Mouse (Mus musculus) neural tube, embryonic 11.5 days (tissue): ENCODE measurements around the gene Hoxc8. TPM values are rescaled to one million over a fixed set of nuclear protein-coding genes. Genes with fewer than 3 reads are reported as not detected.

Source experiments
- ATAC-seq: fragments of 200-750 bp; cut with Nextera tagmentation; 2 replicates; pipeline ENCODE4 v1.8.0; 2017; ENCODE audit warnings: moderate number of reproducible peaks, mild to moderate bottlenecking, moderate TSS enrichment, moderate library complexity; ENCODE audit not compliant: insufficient read depth, low FRiP score, low TSS enrichment
- DNase-seq: peaks from one replicate; pipeline ENCODE4 v3.0.0-alpha.2; 2015; ENCODE audit warnings: low spot score
- H3K27ac ChIP-seq: fragments of 300-500 bp; sonication (generic); 2 replicates; pipeline ENCODE4 v1.5.1; 2014; ENCODE audit warnings: low read depth, mild to moderate bottlenecking, low read length
- H3K27me3 ChIP-seq: fragments of 300-500 bp; sonication (generic); 2 replicates; pipeline ENCODE4 v1.6.1; 2014; ENCODE audit warnings: mild to moderate bottlenecking, low read length, mixed read lengths; ENCODE audit not compliant: control insufficient read depth, insufficient read depth
- H3K36me3 ChIP-seq: fragments of 300-500 bp; sonication (generic); 2 replicates; pipeline ENCODE4 v1.6.1; 2014; ENCODE audit warnings: mild to moderate bottlenecking, low read length, moderate library complexity, mixed read lengths; ENCODE audit not compliant: control insufficient read depth, insufficient read depth
- H3K4me1 ChIP-seq: fragments of 300-500 bp; sonication (generic); 2 replicates; pipeline ENCODE4 v1.6.1; 2014; ENCODE audit warnings: low read length, mixed read lengths; ENCODE audit not compliant: control insufficient read depth, insufficient read depth
- H3K4me2 ChIP-seq: fragments of 300-500 bp; sonication (generic); 2 replicates; pipeline ENCODE4 v1.6.1; 2014; ENCODE audit warnings: low read depth, mild to moderate bottlenecking, moderate library complexity
- H3K4me3 ChIP-seq: fragments of 300-500 bp; sonication (generic); 2 replicates; pipeline ENCODE4 v1.5.1; 2014; ENCODE audit warnings: low read depth, low read length
- H3K9ac ChIP-seq: fragments of 300-500 bp; sonication (generic); 2 replicates; pipeline ENCODE4 v1.6.1; 2014; ENCODE audit warnings: mild to moderate bottlenecking, low read length
- H3K9me3 ChIP-seq: fragments of 300-500 bp; sonication (generic); 2 replicates; pipeline ENCODE4 v1.6.1; 2016; ENCODE audit warnings: low read length; ENCODE audit not compliant: control insufficient read depth
- WGBS: fragments of 180-500 bp; shearing (Covaris S2); extraction: QIAGEN DNeasy Blood & Tissue Kit; methylation state at CpG from one replicate; pipeline ENCODE4 v1.1.7; 2014; 5-methylcytosine and 5-hydroxymethylcytosine counted together
- polyA plus RNA-seq: library from polyadenylated mRNA; unstranded; fragments of >200 nt; fragmentation: Nextera tagmentation; extraction: Ambion mirVana; gene quantifications from 2 replicates; pipeline ENCODE4 v1.2.1, GENCODE M21; 2014

Gene Hoxc8
- polyA plus RNA-seq, 1 experiment from 2014 or later = 63.7 TPM

GRCm38 (mm10) chr15:102969296-102969695, 21.1 kb upstream of the Hoxc8 start:
- Histone ChIP-seq H3K27me3 (peaks cover 83% of the 10 kb centered on the region), H3K27ac (no peak overlapping the region), H3K9me3 (no peaks in the 10 kb centered on the region), H3K4me1 (no peaks in the 10 kb centered on the region), H3K4me2 (peak overlapping the region; percentile 90), H3K36me3 (no peaks in the 10 kb centered on the region), H3K9ac (peak overlapping the region; percentile 90), H3K4me3 (peak overlapping the region; percentile 95)
- 23% methylated on average over 1 of the region's 1 CpGs for WGBS
- DNase-seq (no peak), ATAC-seq (no peak)

GRCm38 (mm10) chr15:102970740-102971139, 19.7 kb upstream of the Hoxc8 start:
- Histone ChIP-seq H3K9ac (peak overlapping the region; percentile 100), H3K4me1 (no peaks in the 10 kb centered on the region), H3K4me2 (peak overlapping the region; percentile 90), H3K4me3 (peak overlapping the region; percentile 95), H3K36me3 (no peaks in the 10 kb centered on the region), H3K27ac (peak overlapping the region; percentile 51), H3K27me3 (peaks cover 79% of the 10 kb centered on the region), H3K9me3 (no peaks in the 10 kb centered on the region)
- no peak for DNase-seq
- ATAC-seq = no peak
- 1% methylated on average over 12 of the region's 12 CpGs for WGBS

GRCm38 (mm10) chr15:102972254-102972653, 18.2 kb upstream of the Hoxc8 start:
- Histone ChIP-seq H3K9me3 (no peaks in the 10 kb centered on the region), H3K4me3 (peak overlapping the region; percentile 95), H3K4me1 (0 out of 2 replicates have a peak, but pooled peaks cover 2% of the 10 kb centered on the region), H3K27me3 (peaks cover 78% of the 10 kb centered on the region), H3K27ac (peak overlapping the region; percentile 83), H3K9ac (peak overlapping the region; percentile 100), H3K36me3 (no peaks in the 10 kb centered on the region), H3K4me2 (peak overlapping the region; percentile 90)
- peak; percentile 56 for DNase-seq
- under 1% methylated on average over 21 of the region's 21 CpGs for WGBS
- ATAC-seq = no peak

GRCm38 (mm10) chr15:102972753-102973152, 17.7 kb upstream of the Hoxc8 start:
- Histone ChIP-seq H3K4me1 (peaks cover 4% of the 10 kb centered on the region; the same call in 1 of the 2 replicates), H3K27ac (peak overlapping the region; percentile 83), H3K36me3 (no peaks in the 10 kb centered on the region), H3K4me3 (peak overlapping the region; percentile 95), H3K4me2 (peak overlapping the region; percentile 90), H3K9me3 (no peaks in the 10 kb centered on the region), H3K9ac (peak overlapping the region; percentile 100), H3K27me3 (peaks cover 78% of the 10 kb centered on the region)
- DNase-seq (peak; percentile 20), ATAC-seq (no peak)
- WGBS = 2% methylated on average over 6 of the region's 6 CpGs

GRCm38 (mm10) chr15:102975034-102975433, 15.4 kb upstream of the Hoxc8 start:
- under 1% methylated on average over 7 of the region's 7 CpGs for WGBS

GRCm38 (mm10) chr15:102975688-102976111, 14.7 kb upstream of the Hoxc8 start:
- no peak for ATAC-seq
- H3K9me3 ChIP-seq = no peaks in the 10 kb centered on the region
- under 1% methylated on average over 21 of the region's 21 CpGs for WGBS
- peaks cover 4% of the 10 kb centered on the region; the same call in 1 of the 2 replicates for H3K4me1 ChIP-seq
- H3K27ac ChIP-seq = peak overlapping the region; percentile 98
- peaks cover 73% of the 10 kb centered on the region for H3K27me3 ChIP-seq
- H3K9ac ChIP-seq = peak overlapping the region; percentile 100
- H3K4me3 ChIP-seq = peak overlapping the region; percentile 95
- no peak for DNase-seq
- H3K4me2 ChIP-seq = peak overlapping the region; percentile 90
- H3K36me3 ChIP-seq = no peaks in the 10 kb centered on the region

More at GRCm38 (mm10) chr15:102975034-102975433, 15.4 kb upstream of the Hoxc8 start:
- Histone ChIP-seq H3K27me3 (peaks cover 73% of the 10 kb centered on the region), H3K36me3 (no peaks in the 10 kb centered on the region), H3K9ac (peak overlapping the region; percentile 100), H3K4me1 (peaks cover 4% of the 10 kb centered on the region; the same call in 1 of the 2 replicates), H3K4me3 (peak overlapping the region; percentile 95), H3K9me3 (no peaks in the 10 kb centered on the region), H3K27ac (peak overlapping the region; percentile 98), H3K4me2 (peak overlapping the region; percentile 90)
- DNase-seq = no peak
- ATAC-seq = no peak

- peaks cover 4% of the 10 kb centered on the region; the same call in 1 of the 2 replicates for H3K4me1 ChIP-seq
- H3K4me3 ChIP-seq = peak within 1 kb of the TSS; percentile 95
- no peaks in the 10 kb centered on the region for H3K36me3 ChIP-seq
- H3K27me3 ChIP-seq = peaks cover 73% of the 10 kb centered on the region
- 3% methylated on average over 12 of the region's 20 CpGs for WGBS
- no peaks in the 10 kb centered on the region for H3K9me3 ChIP-seq
- peak within 1 kb of the TSS; percentile 90 for H3K4me2 ChIP-seq
- H3K27ac ChIP-seq = peak within 1 kb of the TSS; percentile 98
- H3K9ac ChIP-seq = peak within 1 kb of the TSS; percentile 100
- no peak for ATAC-seq
- DNase-seq = no peak
These were observed 14.2 kb upstream of the Hoxc8 start, which contains the start of gene Hoxc9 for GRCm38 (mm10) chr15:102976171-102976570. Gene Hoxc9, plus strand, starts transcription at chr15:102976439.

- Histone ChIP-seq H3K36me3 (no peaks in the 10 kb centered on the region), H3K4me1 (peaks cover 4% of the 10 kb centered on the region; the same call in 1 of the 2 replicates), H3K9me3 (no peaks in the 10 kb centered on the region), H3K9ac (peak overlapping the region; percentile 100), H3K27ac (peak overlapping the region; percentile 98), H3K27me3 (peaks cover 70% of the 10 kb centered on the region), H3K4me3 (peak overlapping the region; percentile 95), H3K4me2 (peak overlapping the region; percentile 90)
- under 1% methylated on average over 37 of the region's 37 CpGs for WGBS
- ATAC-seq = peak; percentile 18; the same call in 1 of the 2 replicates
- no peak for DNase-seq
These were observed 13.6 kb upstream of the Hoxc8 start for GRCm38 (mm10) chr15:102976631-102977422.
